Mouse (Mus musculus) ES-Bruce4 (cell line): ENCODE data around the gene Cyp27b1.

Source experiments
- CTCF ChIP-seq: IDR thresholded peaks from one replicate; pipeline ENCODE4 v1.8.1; 2011; ENCODE audit warnings: low read depth, low read length
- EP300 ChIP-seq: IDR thresholded peaks from 2 replicates; pipeline ENCODE4 v1.6.1; 2011; ENCODE audit warnings: low read depth, low read length; ENCODE audit not compliant: insufficient read depth
- POLR2A ChIP-seq: IDR thresholded peaks from one replicate; pipeline ENCODE4 v1.8.1; 2011; ENCODE audit warnings: low read length; ENCODE audit not compliant: insufficient read depth

DNA sequence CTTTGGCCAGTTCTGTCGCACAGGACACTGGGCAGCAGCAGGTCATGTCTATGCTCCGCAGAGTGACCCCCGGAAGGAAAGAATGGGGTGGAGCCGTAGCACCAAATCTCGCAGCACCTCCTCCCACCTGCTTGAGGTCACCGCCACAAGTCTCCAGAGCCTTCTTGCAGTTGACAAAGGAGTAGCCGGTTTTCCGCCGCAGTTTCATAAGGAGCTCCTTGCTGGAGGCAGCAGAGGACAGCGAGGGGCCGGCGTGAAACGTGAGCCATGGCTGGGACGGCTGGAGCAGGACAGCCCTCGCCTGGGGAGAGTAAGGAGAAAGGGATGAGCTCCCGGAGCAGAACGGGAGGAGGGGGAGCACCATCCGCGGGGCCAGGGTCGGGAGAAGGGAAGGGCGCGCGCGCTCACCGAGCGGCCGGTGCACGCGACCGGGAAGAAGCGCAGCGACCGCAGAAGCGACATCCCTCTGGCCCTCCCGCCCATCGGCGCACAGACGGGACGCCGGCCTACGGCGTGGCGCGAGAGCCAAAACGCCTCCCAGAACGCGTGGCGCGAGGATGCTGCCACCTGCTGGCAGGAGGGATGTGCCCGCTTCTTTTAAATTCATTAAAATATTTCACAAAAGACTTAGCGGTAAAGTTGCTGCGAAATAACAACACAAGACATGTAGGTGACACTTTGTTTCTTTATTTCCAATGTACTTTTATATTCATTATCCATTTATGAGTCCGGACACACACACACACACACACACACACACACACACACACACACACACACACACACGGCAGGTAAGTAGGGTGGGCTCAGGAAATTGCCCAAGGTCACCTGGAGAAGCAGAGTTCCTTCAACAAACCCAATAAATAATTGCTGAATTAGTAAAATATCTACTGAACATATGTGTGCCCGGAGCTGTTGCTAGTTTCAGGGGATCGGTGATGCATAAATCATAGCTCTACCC lies 17.4 kb upstream of the Cyp27b1 start, which contains the start of gene Tsfm:
- TF ChIP-seq POLR2A (no peak), EP300 (peak; percentile 66; the same call in 1 of the 2 replicates), CTCF (peak; percentile 86)
